Mouse (Mus musculus) stomach, embryonic 14.5 days (tissue): ENCODE measurements around the gene Krt27. TPM values are rescaled to one million over a fixed set of nuclear protein-coding genes. Genes with fewer than 3 reads are reported as not detected.

ENCODE experiments used
- ATAC-seq: fragments of 200-750 bp; cut with Nextera tagmentation; 2 replicates; pipeline ENCODE4 v1.8.0; 2017; ENCODE audit warnings: low read depth, moderate TSS enrichment; ENCODE audit not compliant: insufficient number of reproducible peaks, insufficient read depth, low FRiP score
- H3K27ac ChIP-seq: fragments of 300-500 bp; sonication (generic); 2 replicates; pipeline ENCODE4 v1.5.1; 2014; ENCODE audit warnings: mild to moderate bottlenecking, low read length, moderate library complexity, mixed read lengths
- H3K27me3 ChIP-seq: fragments of 300-500 bp; sonication (generic); 2 replicates; pipeline ENCODE4 v1.6.1; 2014; ENCODE audit warnings: low read length, control low read depth, mixed read lengths; ENCODE audit not compliant: control insufficient read depth, insufficient read depth
- H3K36me3 ChIP-seq: fragments of 300-500 bp; sonication (generic); 2 replicates; pipeline ENCODE4 v1.6.1; 2014; ENCODE audit warnings: mild to moderate bottlenecking, control low read depth, low read length, moderate library complexity, mixed read lengths; ENCODE audit not compliant: control insufficient read depth, insufficient read depth
- H3K4me1 ChIP-seq: fragments of 300-500 bp; sonication (generic); 2 replicates; pipeline ENCODE4 v1.6.1; 2014; ENCODE audit warnings: low read length, control low read depth, mixed read lengths; ENCODE audit not compliant: control insufficient read depth, insufficient read depth
- H3K4me2 ChIP-seq: fragments of 300-500 bp; sonication (generic); replicated peaks from 2 replicates; pipeline ENCODE4 v1.6.1; 2014; ENCODE audit warnings: low read depth, low read length, control low read depth
- H3K4me3 ChIP-seq: fragments of 300-500 bp; sonication (generic); 2 replicates; pipeline ENCODE4 v1.5.1; 2014; ENCODE audit warnings: low read depth, low read length, control low read depth
- H3K9ac ChIP-seq: fragments of 300-500 bp; sonication (generic); replicated peaks from 2 replicates; pipeline ENCODE4 v1.6.1; 2014; ENCODE audit warnings: low read depth, mild to moderate bottlenecking, control low read depth, low read length, moderate library complexity, mixed read lengths
- H3K9me3 ChIP-seq: fragments of 300-500 bp; sonication (generic); 2 replicates; pipeline ENCODE4 v1.6.1; 2016; ENCODE audit warnings: low read depth, low read length, control low read depth; ENCODE audit not compliant: control insufficient read depth
- WGBS: fragments of 180-500 bp; shearing (Covaris S2); extraction: QIAGEN DNeasy Blood & Tissue Kit; methylation state at CpG from one replicate; pipeline ENCODE4 v1.1.7; 2014; 5-methylcytosine and 5-hydroxymethylcytosine counted together
- polyA plus RNA-seq: library from polyadenylated mRNA; unstranded; fragments of >200 nt; fragmentation: Nextera tagmentation; extraction: Ambion mirVana; gene quantifications from 2 replicates; pipeline ENCODE4 v1.2.1, GENCODE M21; 2014

Gene Krt27
- polyA plus RNA-seq, 1 experiment from 2014 or later: not detected

- ATAC-seq: no peak
- H3K27me3 ChIP-seq: no peaks in the 10 kb centered on the region
- no peaks in the 10 kb centered on the region for H3K36me3 ChIP-seq
- WGBS: 21% methylated on average over 9 of the region's 9 CpGs
- H3K9me3 ChIP-seq: no peaks in the 10 kb centered on the region
- H3K27ac ChIP-seq: no peak overlapping the region
- no peak overlapping the region for H3K4me2 ChIP-seq
- no peaks in the 10 kb centered on the region for H3K4me1 ChIP-seq
- no peak overlapping the region for H3K4me3 ChIP-seq
- H3K9ac ChIP-seq: no peak overlapping the region
These were observed 13.5 kb upstream of the Krt27 start for GRCm38 (mm10) chr11:99364412-99364811.

GRCm38 (mm10) chr11:99361423-99361822 is 10.5 kb upstream of the Krt27 start:
- Histone ChIP-seq H3K4me3 (no peak overlapping the region), H3K9me3 (no peaks in the 10 kb centered on the region), H3K27me3 (no peaks in the 10 kb centered on the region), H3K36me3 (no peaks in the 10 kb centered on the region), H3K27ac (no peak overlapping the region), H3K9ac (no peak overlapping the region), H3K4me2 (no peak overlapping the region), H3K4me1 (no peaks in the 10 kb centered on the region)
- ATAC-seq: no peak
- 79% methylated on average over 8 of the region's 8 CpGs for WGBS

- Histone ChIP-seq H3K9ac (no peak overlapping the region), H3K27ac (no peak overlapping the region), H3K9me3 (no peaks in the 10 kb centered on the region), H3K4me3 (no peak overlapping the region), H3K4me2 (no peak overlapping the region), H3K27me3 (no peaks in the 10 kb centered on the region), H3K4me1 (no peaks in the 10 kb centered on the region), H3K36me3 (no peaks in the 10 kb centered on the region)
- no peak for ATAC-seq
- WGBS: 79% methylated on average over 11 of the region's 11 CpGs
These were observed 11.5 kb downstream of the Krt27 start for GRCm38 (mm10) chr11:99339299-99339847.

GRCm38 (mm10) chr11:99337866-99338265 is 13.0 kb downstream of the Krt27 start, which contains the start of gene Krt26:
TSS of gene Krt26 (minus strand) at chr11:99337966.
- Histone ChIP-seq H3K9me3 (no peaks in the 10 kb centered on the region), H3K9ac (no peak within 1 kb of the TSS), H3K4me2 (no peak within 1 kb of the TSS), H3K27me3 (no peaks in the 10 kb centered on the region), H3K36me3 (no peaks in the 10 kb centered on the region), H3K4me1 (no peaks in the 10 kb centered on the region), H3K27ac (no peak within 1 kb of the TSS), H3K4me3 (no peak within 1 kb of the TSS)
- ATAC-seq: no peak
- 96% methylated on average over 11 of the region's 11 CpGs for WGBS

GRCm38 (mm10) chr11:99333426-99333825 is 17.5 kb downstream of the Krt27 start:
- 48% methylated on average over 13 of the region's 13 CpGs for WGBS
- Histone ChIP-seq H3K36me3 (no peaks in the 10 kb centered on the region), H3K4me2 (no peak overlapping the region), H3K4me3 (no peak overlapping the region), H3K4me1 (no peaks in the 10 kb centered on the region), H3K27me3 (no peaks in the 10 kb centered on the region), H3K9me3 (no peaks in the 10 kb centered on the region), H3K9ac (no peak overlapping the region), H3K27ac (no peak overlapping the region)
- no peak for ATAC-seq

- WGBS: 23% methylated on average over 2 of the region's 2 CpGs
- no peaks in the 10 kb centered on the region for H3K27me3 ChIP-seq
- no peaks in the 10 kb centered on the region for H3K36me3 ChIP-seq
- no peak overlapping the region for H3K27ac ChIP-seq
- H3K4me2 ChIP-seq: no peak overlapping the region
- H3K9ac ChIP-seq: no peak overlapping the region
- H3K4me3 ChIP-seq: no peak overlapping the region
- H3K9me3 ChIP-seq: no peaks in the 10 kb centered on the region
- no peaks in the 10 kb centered on the region for H3K4me1 ChIP-seq
- ATAC-seq: no peak
These were observed 21.2 kb downstream of the Krt27 start for GRCm38 (mm10) chr11:99329655-99330054.

- no peak for ATAC-seq
- no peak within 1 kb of the TSS for H3K27ac ChIP-seq
- no peak within 1 kb of the TSS for H3K9ac ChIP-seq
- H3K4me1 ChIP-seq: no peaks in the 10 kb centered on the region
- H3K36me3 ChIP-seq: no peaks in the 10 kb centered on the region
- H3K4me3 ChIP-seq: no peak within 1 kb of the TSS
- no peaks in the 10 kb centered on the region for H3K27me3 ChIP-seq
- no peaks in the 10 kb centered on the region for H3K9me3 ChIP-seq
- 93% methylated on average over 11 of the region's 11 CpGs for WGBS
- H3K4me2 ChIP-seq: no peak within 1 kb of the TSS
These were observed 28.1 kb downstream of the Krt27 start, which contains the start of gene Krt25 for GRCm38 (mm10) chr11:99322851-99323250. TSS of gene Krt25 (minus strand) at chr11:99322951.

GRCm38 (mm10) chr11:99321094-99321493 is 29.8 kb downstream of the Krt27 start:
- no peaks in the 10 kb centered on the region for H3K9me3 ChIP-seq
- H3K27me3 ChIP-seq: no peaks in the 10 kb centered on the region
- no peaks in the 10 kb centered on the region; the same call in 1 of the 2 replicates for H3K4me1 ChIP-seq
- no peak overlapping the region for H3K4me2 ChIP-seq
- H3K36me3 ChIP-seq: no peaks in the 10 kb centered on the region
- no peak overlapping the region for H3K27ac ChIP-seq
- no peak for ATAC-seq
- 90% methylated on average over 14 of the region's 14 CpGs for WGBS
- no peak overlapping the region for H3K4me3 ChIP-seq
- no peak overlapping the region for H3K9ac ChIP-seq

- 37% methylated on average over 9 of the region's 9 CpGs for WGBS
- Histone ChIP-seq H3K27ac (no peak overlapping the region), H3K9me3 (no peaks in the 10 kb centered on the region), H3K4me2 (no peak overlapping the region), H3K27me3 (no peaks in the 10 kb centered on the region), H3K4me3 (no peak overlapping the region), H3K36me3 (no peaks in the 10 kb centered on the region), H3K4me1 (no peaks in the 10 kb centered on the region; the same call in 1 of the 2 replicates), H3K9ac (no peak overlapping the region)
- ATAC-seq: no peak
These were observed 31.8 kb downstream of the Krt27 start for GRCm38 (mm10) chr11:99319127-99319526.
